Mouse (Mus musculus): ENCODE results near the gene Kbtbd6. TPM values are rescaled to one million over a fixed set of nuclear protein-coding genes. Genes with fewer than 3 reads are reported as not detected.

Kbtbd6 gene
- polyA plus RNA-seq, 1 experiment, result 0.17 TPM

- peak; percentile 99 for DNase-seq
- no peak for TF ChIP-seq CTCF (IDR thresholded peaks at IDR 0.05; ENCODE audit: insufficient read depth, low read length)
- TF ChIP-seq POLR2A (IDR thresholded peaks at IDR 0.05; ENCODE audit: borderline replicate concordance, extremely low read depth, low read depth, low read length), result peak; percentile 91
- peaks cover 10% of the 10 kb centered on the region for H3K4me1 ChIP-seq (ENCODE audit: control insufficient read depth, insufficient read depth, low read length)
- 1% methylated on average over 93 of the region's 96 CpGs for WGBS
- peak within 1 kb of the TSS; percentile 91 for H3K4me3 ChIP-seq (replicated peaks; ENCODE audit: extremely low read depth, low read depth, low read length)
Observed at GRCm38 (mm10) chr14:79480624-79481338, 29.1 kb downstream of the Kbtbd6 start, which contains the start of gene Elf1. Gene Elf1, plus strand, starts transcription at chr14:79481194.

GRCm38 (mm10) chr14:79481339-79482151, 29.9 kb downstream of the Kbtbd6 start, which contains the start of gene Wbp4:
Gene Wbp4, minus strand, starts transcription at chr14:79481520.
- WGBS, result under 1% methylated on average over 83 of the region's 86 CpGs
- Histone ChIP-seq H3K4me3 (replicated peaks; ENCODE audit: extremely low read depth, low read depth, low read length) (peak within 1 kb of the TSS; percentile 91), H3K4me1 (ENCODE audit: control insufficient read depth, insufficient read depth, low read length) (peaks cover 12% of the 10 kb centered on the region)
- TF ChIP-seq POLR2A (IDR thresholded peaks at IDR 0.05; ENCODE audit: borderline replicate concordance, extremely low read depth, low read depth, low read length) (peak; percentile 51; the same call in 1 of the 2 replicates), CTCF (IDR thresholded peaks at IDR 0.05; ENCODE audit: insufficient read depth, low read length) (no peak)
- peak; percentile 91 for DNase-seq

DNA sequence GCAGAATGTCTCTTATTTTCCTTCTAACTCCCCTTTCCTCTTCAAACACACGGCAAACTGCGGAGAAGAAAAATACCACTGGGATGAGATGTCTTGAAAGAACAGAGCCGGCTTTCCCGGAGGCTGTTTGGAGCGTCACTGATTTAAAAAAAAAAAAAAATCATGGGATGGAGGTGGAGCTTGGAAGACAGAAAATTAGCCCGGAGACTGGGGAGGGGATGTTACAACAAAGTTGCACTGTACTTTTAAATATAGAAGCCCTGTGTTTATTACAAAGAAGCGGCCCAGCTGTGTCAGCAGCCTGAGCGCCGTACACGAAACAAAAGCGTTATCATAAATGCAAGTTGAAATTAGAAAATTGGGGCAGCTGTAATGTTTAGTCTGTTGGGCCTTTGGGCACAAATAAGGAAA, 30.6 kb downstream of the Kbtbd6 start:
- no peak for TF ChIP-seq POLR2A (IDR thresholded peaks at IDR 0.05; ENCODE audit: borderline replicate concordance, extremely low read depth, low read depth, low read length)
- no peak for TF ChIP-seq CTCF (IDR thresholded peaks at IDR 0.05; ENCODE audit: insufficient read depth, low read length)
- Histone ChIP-seq H3K4me3 (replicated peaks; ENCODE audit: extremely low read depth, low read depth, low read length) (peak overlapping the region; percentile 91), H3K4me1 (ENCODE audit: control insufficient read depth, insufficient read depth, low read length) (peaks cover 14% of the 10 kb centered on the region)
- WGBS, result under 1% methylated on average over 11 of the region's 11 CpGs
- peak; percentile 45 for DNase-seq

DNA sequence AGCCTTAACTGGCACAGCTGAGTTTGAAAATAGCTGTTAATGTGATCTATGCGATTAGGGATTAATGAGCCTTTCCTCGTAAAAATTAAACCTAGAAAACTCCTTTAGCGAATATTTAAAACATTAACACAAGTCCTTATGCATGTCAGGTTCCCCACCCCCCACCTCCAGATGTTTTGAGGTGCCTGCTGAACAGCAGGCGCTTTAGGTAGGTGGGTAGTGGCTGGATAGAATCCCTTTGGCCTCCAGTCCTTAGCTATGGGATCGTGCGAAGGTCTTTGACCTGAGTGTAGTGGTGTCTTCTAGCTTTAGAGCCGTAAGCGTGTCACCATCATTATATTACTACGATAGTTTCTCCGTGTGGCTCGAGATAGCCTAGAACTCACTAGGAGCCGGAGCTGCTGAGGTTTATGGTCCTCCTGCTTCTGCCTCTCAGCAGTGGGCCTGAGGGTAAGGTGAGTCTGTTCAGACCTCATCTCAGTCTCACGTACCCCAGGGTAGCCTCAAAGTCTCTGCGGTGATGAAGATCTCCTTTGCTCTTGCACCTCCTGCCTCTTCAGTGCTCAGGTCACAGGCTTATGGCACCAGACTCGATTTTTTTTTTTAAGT, 31.2 kb downstream of the Kbtbd6 start:
- peaks cover 16% of the 10 kb centered on the region for H3K4me1 ChIP-seq (ENCODE audit: control insufficient read depth, insufficient read depth, low read length)
- peak; percentile 46 for DNase-seq
- WGBS, result 16% methylated on average over 15 of the region's 15 CpGs

GRCm38 (mm10) chr14:79483611-79484120, 32.0 kb downstream of the Kbtbd6 start:
- WGBS, result 40% methylated on average over 8 of the region's 8 CpGs
- peaks cover 21% of the 10 kb centered on the region for H3K4me1 ChIP-seq (ENCODE audit: control insufficient read depth, insufficient read depth, low read length)
- TF ChIP-seq CTCF (IDR thresholded peaks at IDR 0.05; ENCODE audit: insufficient read depth, low read length) (no peak), POLR2A (IDR thresholded peaks at IDR 0.05; ENCODE audit: borderline replicate concordance, extremely low read depth, low read depth, low read length) (no peak)
- H3K4me3 ChIP-seq (replicated peaks; ENCODE audit: extremely low read depth, low read depth, low read length), result peak overlapping the region; percentile 1
- DNase-seq, result peak; percentile 45

More for the DNA sequence above, 31.2 kb downstream of the Kbtbd6 start:
- no peak for TF ChIP-seq POLR2A (IDR thresholded peaks at IDR 0.05; ENCODE audit: borderline replicate concordance, extremely low read depth, low read depth, low read length)
- TF ChIP-seq CTCF (IDR thresholded peaks at IDR 0.05; ENCODE audit: insufficient read depth, low read length), result no peak
- peak overlapping the region; percentile 48 for H3K4me3 ChIP-seq (replicated peaks; ENCODE audit: extremely low read depth, low read depth, low read length)

- Histone ChIP-seq H3K4me3 (replicated peaks; ENCODE audit: extremely low read depth, low read depth, low read length) (no peak overlapping the region), H3K4me1 (ENCODE audit: control insufficient read depth, insufficient read depth, low read length) (peaks cover 28% of the 10 kb centered on the region)
- DNase-seq, result no peak
- no peak for TF ChIP-seq CTCF (IDR thresholded peaks at IDR 0.05; ENCODE audit: insufficient read depth, low read length)
- no peak for TF ChIP-seq POLR2A (IDR thresholded peaks at IDR 0.05; ENCODE audit: borderline replicate concordance, extremely low read depth, low read depth, low read length)
- 34% methylated on average over 8 of the region's 8 CpGs for WGBS
Observed at GRCm38 (mm10) chr14:79486617-79486992, 35.0 kb downstream of the Kbtbd6 start.

- TF ChIP-seq CTCF (IDR thresholded peaks at IDR 0.05; ENCODE audit: insufficient read depth, low read length) (0 out of 2 replicates have a peak, but pooled peaks have one; percentile 17), POLR2A (IDR thresholded peaks at IDR 0.05; ENCODE audit: borderline replicate concordance, extremely low read depth, low read depth, low read length) (no peak)
- Histone ChIP-seq H3K4me1 (ENCODE audit: control insufficient read depth, insufficient read depth, low read length) (peaks cover 28% of the 10 kb centered on the region), H3K4me3 (replicated peaks; ENCODE audit: extremely low read depth, low read depth, low read length) (peak overlapping the region; percentile 53)
- WGBS, result 13% methylated on average over 19 of the region's 19 CpGs
- peak; percentile 51 for DNase-seq
Observed at GRCm38 (mm10) chr14:79486993-79487731, 35.5 kb downstream of the Kbtbd6 start.

DNA sequence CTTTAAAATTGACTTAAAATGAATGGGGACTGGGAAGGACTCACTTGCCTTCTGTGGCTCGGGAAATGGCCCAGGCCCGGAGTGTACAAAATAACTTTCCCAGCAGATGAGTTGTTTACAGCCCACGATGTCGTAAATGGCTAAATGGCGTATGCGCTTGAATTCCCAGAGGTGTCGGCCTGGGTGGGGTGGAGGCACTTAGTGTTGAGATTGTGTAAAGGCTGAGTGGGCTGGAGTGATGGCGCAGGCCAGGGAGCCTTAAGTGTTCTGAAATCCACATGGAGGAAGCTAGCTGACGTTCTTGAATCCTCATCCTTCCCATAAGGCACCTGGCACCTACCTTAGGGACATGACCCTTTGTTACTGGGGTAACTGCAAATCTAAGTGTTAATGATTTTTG, 36.9 kb downstream of the Kbtbd6 start:
- H3K4me1 ChIP-seq (ENCODE audit: control insufficient read depth, insufficient read depth, low read length), result peaks cover 23% of the 10 kb centered on the region
- no peak for TF ChIP-seq POLR2A (IDR thresholded peaks at IDR 0.05; ENCODE audit: borderline replicate concordance, extremely low read depth, low read depth, low read length)
- TF ChIP-seq CTCF (IDR thresholded peaks at IDR 0.05; ENCODE audit: insufficient read depth, low read length), result no peak
- H3K4me3 ChIP-seq (replicated peaks; ENCODE audit: extremely low read depth, low read depth, low read length), result no peak overlapping the region
- DNase-seq, result peak; percentile 49
- WGBS, result 51% methylated on average over 9 of the region's 9 CpGs
